Mouse (Mus musculus) lung, embryonic 15.5 days (tissue): ENCODE measurements around the gene Jmy. TPM values are rescaled to one million over a fixed set of nuclear protein-coding genes. Genes with fewer than 3 reads are reported as not detected.
A peak's percentile ranks its signal among the peaks of the same experiment; 100 is the strongest.

Source experiments
- ATAC-seq: fragments of 200-750 bp; cut with Nextera tagmentation; 2 replicates; pipeline ENCODE4 v1.8.0; 2017; ENCODE audit warnings: moderate number of reproducible peaks, borderline replicate concordance; ENCODE audit not compliant: low FRiP score, low TSS enrichment; ENCODE audit errors: extremely low read depth
- H3K27ac ChIP-seq: fragments of 300-500 bp; sonication (generic); 2 replicates; pipeline ENCODE4 v1.5.1; 2015; ENCODE audit warnings: moderate library complexity, mild to moderate bottlenecking, inconsistent platforms
- H3K27me3 ChIP-seq: fragments of 300-500 bp; sonication (generic); 2 replicates; pipeline ENCODE4 v1.6.1; 2015; ENCODE audit warnings: inconsistent platforms
- H3K36me3 ChIP-seq: fragments of 300-500 bp; sonication (generic); 2 replicates; pipeline ENCODE4 v1.6.1; 2015; ENCODE audit warnings: inconsistent platforms
- H3K4me1 ChIP-seq: fragments of 300-500 bp; sonication (generic); 2 replicates; pipeline ENCODE4 v1.6.1; 2015; ENCODE audit warnings: inconsistent platforms
- H3K4me2 ChIP-seq: fragments of 300-500 bp; sonication (generic); 2 replicates; pipeline ENCODE4 v1.6.1; 2015; ENCODE audit warnings: inconsistent platforms, mild to moderate bottlenecking, moderate library complexity
- H3K4me3 ChIP-seq: fragments of 300-500 bp; sonication (generic); 2 replicates; pipeline ENCODE4 v1.5.1; 2015; ENCODE audit warnings: mild to moderate bottlenecking, inconsistent platforms
- H3K9ac ChIP-seq: fragments of 300-500 bp; sonication (generic); 2 replicates; pipeline ENCODE4 v1.6.1; 2015; ENCODE audit warnings: inconsistent platforms
- H3K9me3 ChIP-seq: fragments of 300-500 bp; sonication (generic); 2 replicates; pipeline ENCODE4 v1.6.1; 2016; ENCODE audit warnings: inconsistent platforms
- WGBS: fragments of 180-500 bp; shearing (Covaris S2); methylation state at CpG from one replicate; pipeline ENCODE4 v1.1.7; 2015; 5-methylcytosine and 5-hydroxymethylcytosine counted together
- polyA plus RNA-seq: library from polyadenylated mRNA; unstranded; fragments of >200 nt; fragmentation: Nextera tagmentation; extraction: Ambion mirVana; gene quantifications from 2 replicates; pipeline ENCODE4 v1.2.1, GENCODE M21; 2015

Gene Jmy
- polyA plus RNA-seq, 1 experiment from 2014 or later, result 7.2 TPM

DNA sequence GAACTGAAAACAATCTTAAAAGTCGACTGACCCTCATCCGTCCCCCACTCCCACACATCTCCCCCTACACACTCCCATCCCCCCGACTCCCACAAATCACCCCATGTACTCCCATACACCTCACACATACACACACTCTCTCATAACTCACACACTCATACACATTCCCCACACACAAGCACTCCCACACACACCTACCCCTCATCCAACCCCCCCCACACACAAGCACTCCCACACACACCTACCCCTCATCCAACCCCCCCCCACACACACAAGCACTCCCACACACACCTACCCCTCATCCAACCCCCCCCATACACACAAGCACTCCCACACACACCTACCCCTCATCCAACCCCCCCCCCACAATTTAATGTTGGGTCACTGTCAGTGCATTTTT is 59.4 kb downstream of the Jmy start:
- Histone ChIP-seq H3K4me1 (no peaks in the 10 kb centered on the region), H3K9me3 (no peaks in the 10 kb centered on the region), H3K27me3 (no peaks in the 10 kb centered on the region), H3K4me2 (no peak overlapping the region), H3K36me3 (peaks cover 21% of the 10 kb centered on the region; the same call in 1 of the 2 replicates), H3K27ac (no peak overlapping the region), H3K9ac (no peak overlapping the region), H3K4me3 (no peak overlapping the region)
- WGBS, result 94% methylated on average over 3 of the region's 3 CpGs
- ATAC-seq, result peak; percentile 69; the same call in 1 of the 2 replicates

DNA sequence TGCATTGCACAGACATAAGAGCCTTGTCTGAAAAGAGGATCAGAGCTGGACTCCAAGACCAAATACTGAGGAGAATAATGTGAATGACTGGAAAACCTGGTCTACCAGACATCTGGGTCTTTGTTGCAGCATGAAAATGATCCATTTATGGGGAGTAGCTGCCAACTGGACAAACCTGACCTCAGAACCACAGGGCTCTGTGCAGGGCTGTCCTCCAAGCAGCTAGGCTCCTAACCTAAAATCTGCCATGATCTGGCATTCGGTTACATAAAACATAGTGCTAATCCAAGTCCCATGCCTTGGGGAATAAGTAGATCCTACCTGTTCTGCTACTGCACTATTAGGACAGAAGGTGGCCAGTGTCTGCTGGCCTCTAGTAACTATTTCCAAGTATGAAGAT is 70.4 kb downstream of the Jmy start:
- H3K9ac ChIP-seq, result no peak overlapping the region
- H3K36me3 ChIP-seq, result peaks cover 6% of the 10 kb centered on the region; the same call in 1 of the 2 replicates
- no peak for ATAC-seq
- no peaks in the 10 kb centered on the region for H3K9me3 ChIP-seq
- H3K4me1 ChIP-seq, result no peaks in the 10 kb centered on the region
- H3K27ac ChIP-seq, result no peak overlapping the region
- 94% methylated on average over 1 of the region's 1 CpGs for WGBS
- no peak overlapping the region for H3K4me2 ChIP-seq
- H3K27me3 ChIP-seq, result no peaks in the 10 kb centered on the region
- no peak overlapping the region for H3K4me3 ChIP-seq

GRCm38 (mm10) chr13:93427920-93428876 is 71.4 kb downstream of the Jmy start:
- 88% methylated on average over 5 of the region's 5 CpGs for WGBS
- ATAC-seq, result no peak
- Histone ChIP-seq H3K9ac (no peak overlapping the region), H3K4me2 (no peak overlapping the region), H3K4me3 (no peak overlapping the region), H3K9me3 (no peaks in the 10 kb centered on the region), H3K27me3 (no peaks in the 10 kb centered on the region), H3K4me1 (no peaks in the 10 kb centered on the region), H3K27ac (no peak overlapping the region), H3K36me3 (peaks cover 4% of the 10 kb centered on the region; the same call in 1 of the 2 replicates)

DNA sequence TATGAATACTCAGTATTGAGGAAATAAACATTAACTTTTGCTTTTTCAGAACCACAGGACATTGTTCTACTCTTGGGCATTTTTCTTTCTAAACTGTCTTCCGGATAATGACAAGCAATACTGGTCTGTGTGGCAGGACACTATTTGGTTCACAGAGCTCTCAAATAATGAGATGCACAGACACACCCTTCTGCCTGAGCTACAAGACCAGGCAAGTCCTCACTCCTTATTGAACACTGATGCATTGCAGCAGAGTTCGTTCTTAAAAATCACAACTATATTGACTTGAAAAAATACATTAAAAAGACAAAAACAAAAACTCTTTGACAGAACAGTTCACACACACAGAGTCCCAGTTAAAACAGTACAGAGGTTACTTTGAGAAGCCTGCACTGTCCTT is 76.4 kb downstream of the Jmy start:
- Histone ChIP-seq H3K27ac (no peak overlapping the region), H3K4me1 (no peaks in the 10 kb centered on the region), H3K4me3 (no peak overlapping the region), H3K9me3 (no peaks in the 10 kb centered on the region), H3K36me3 (no peaks in the 10 kb centered on the region), H3K4me2 (no peak overlapping the region), H3K9ac (no peak overlapping the region), H3K27me3 (no peaks in the 10 kb centered on the region)
- 90% methylated on average over 2 of the region's 2 CpGs for WGBS
- ATAC-seq, result no peak

- Histone ChIP-seq H3K9ac (no peak overlapping the region), H3K27me3 (no peaks in the 10 kb centered on the region), H3K4me1 (no peaks in the 10 kb centered on the region), H3K9me3 (no peaks in the 10 kb centered on the region), H3K36me3 (no peaks in the 10 kb centered on the region), H3K27ac (no peak overlapping the region), H3K4me2 (no peak overlapping the region), H3K4me3 (no peak overlapping the region)
- ATAC-seq, result no peak
- WGBS, result 72% methylated on average over 2 of the region's 2 CpGs
Observed at GRCm38 (mm10) chr13:93419779-93420178, 79.8 kb downstream of the Jmy start.

GRCm38 (mm10) chr13:93418292-93418691 is 81.3 kb downstream of the Jmy start:
- H3K4me3 ChIP-seq, result no peak overlapping the region
- no peaks in the 10 kb centered on the region for H3K27me3 ChIP-seq
- no peaks in the 10 kb centered on the region for H3K9me3 ChIP-seq
- no peak overlapping the region for H3K4me2 ChIP-seq
- no peaks in the 10 kb centered on the region for H3K4me1 ChIP-seq
- 67% methylated on average over 2 of the region's 2 CpGs for WGBS
- no peaks in the 10 kb centered on the region for H3K36me3 ChIP-seq
- no peak overlapping the region for H3K27ac ChIP-seq
- H3K9ac ChIP-seq, result no peak overlapping the region
- ATAC-seq, result no peak

DNA sequence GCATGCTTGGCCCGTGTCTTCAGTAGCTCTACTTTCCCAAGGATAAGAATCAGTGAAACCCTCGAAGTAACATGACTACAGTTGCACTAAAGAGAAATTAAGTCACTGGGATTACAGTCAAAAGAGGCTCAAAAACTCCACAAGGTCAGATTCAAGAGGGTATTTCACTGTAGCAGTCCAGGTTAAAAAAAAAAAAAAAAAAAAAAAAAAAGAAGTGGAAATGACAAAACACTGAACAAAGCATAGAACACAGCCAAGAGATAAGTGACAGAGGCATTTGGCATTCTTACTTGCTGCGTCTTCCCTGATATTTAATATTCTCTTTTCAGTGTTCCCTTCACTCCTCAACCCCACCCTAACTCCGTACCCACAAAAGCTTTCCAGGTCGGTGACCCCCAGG is 84.6 kb downstream of the Jmy start:
- Histone ChIP-seq H3K27me3 (no peaks in the 10 kb centered on the region), H3K4me3 (no peak overlapping the region), H3K27ac (no peak overlapping the region), H3K9ac (no peak overlapping the region), H3K4me2 (no peak overlapping the region), H3K4me1 (no peaks in the 10 kb centered on the region), H3K9me3 (no peaks in the 10 kb centered on the region), H3K36me3 (no peaks in the 10 kb centered on the region)
- ATAC-seq, result no peak
- WGBS, result 90% methylated on average over 5 of the region's 5 CpGs

DNA sequence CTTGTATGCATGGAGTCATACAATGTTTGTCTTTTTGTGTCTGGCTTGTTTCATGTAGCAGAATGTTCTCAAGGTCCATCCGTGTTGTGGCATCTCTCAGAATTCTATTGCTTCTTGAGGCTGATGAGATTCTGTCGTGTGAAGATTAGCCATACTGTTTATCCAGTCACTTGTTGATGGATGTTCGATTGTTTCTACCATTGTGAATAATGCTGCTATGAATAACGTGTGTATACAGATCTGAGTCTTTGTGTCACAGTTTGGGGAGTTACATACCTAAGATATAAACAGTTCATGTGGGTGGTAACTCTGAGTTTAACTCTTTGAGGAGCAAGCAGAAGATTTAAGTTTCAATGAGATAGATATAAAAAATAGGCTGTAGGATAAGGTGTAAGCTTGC is 89.3 kb downstream of the Jmy start:
- WGBS, result 52% methylated on average over 4 of the region's 4 CpGs
- Histone ChIP-seq H3K4me3 (no peak overlapping the region), H3K4me1 (no peaks in the 10 kb centered on the region), H3K9me3 (no peaks in the 10 kb centered on the region), H3K27ac (no peak overlapping the region), H3K9ac (no peak overlapping the region), H3K36me3 (no peaks in the 10 kb centered on the region), H3K4me2 (no peak overlapping the region), H3K27me3 (no peaks in the 10 kb centered on the region)
- no peak for ATAC-seq

- Histone ChIP-seq H3K4me2 (no peak overlapping the region), H3K27me3 (no peaks in the 10 kb centered on the region), H3K4me3 (no peak overlapping the region), H3K9ac (no peak overlapping the region), H3K9me3 (no peaks in the 10 kb centered on the region), H3K36me3 (no peaks in the 10 kb centered on the region), H3K27ac (no peak overlapping the region), H3K4me1 (no peaks in the 10 kb centered on the region)
- WGBS, result 64% methylated on average over 5 of the region's 5 CpGs
- ATAC-seq, result no peak
Observed at GRCm38 (mm10) chr13:93406855-93407254, 92.8 kb downstream of the Jmy start.

- ATAC-seq, result no peak
- no peaks in the 10 kb centered on the region; the same call in 1 of the 2 replicates for H3K36me3 ChIP-seq
- no peak overlapping the region for H3K4me2 ChIP-seq
- WGBS, result 71% methylated on average over 7 of the region's 7 CpGs
- no peaks in the 10 kb centered on the region for H3K27me3 ChIP-seq
- H3K4me1 ChIP-seq, result no peaks in the 10 kb centered on the region
- H3K9me3 ChIP-seq, result no peaks in the 10 kb centered on the region
- H3K4me3 ChIP-seq, result no peak overlapping the region
- no peak overlapping the region for H3K9ac ChIP-seq
- no peak overlapping the region for H3K27ac ChIP-seq
Observed at GRCm38 (mm10) chr13:93401947-93402346, 97.7 kb downstream of the Jmy start.

DNA sequence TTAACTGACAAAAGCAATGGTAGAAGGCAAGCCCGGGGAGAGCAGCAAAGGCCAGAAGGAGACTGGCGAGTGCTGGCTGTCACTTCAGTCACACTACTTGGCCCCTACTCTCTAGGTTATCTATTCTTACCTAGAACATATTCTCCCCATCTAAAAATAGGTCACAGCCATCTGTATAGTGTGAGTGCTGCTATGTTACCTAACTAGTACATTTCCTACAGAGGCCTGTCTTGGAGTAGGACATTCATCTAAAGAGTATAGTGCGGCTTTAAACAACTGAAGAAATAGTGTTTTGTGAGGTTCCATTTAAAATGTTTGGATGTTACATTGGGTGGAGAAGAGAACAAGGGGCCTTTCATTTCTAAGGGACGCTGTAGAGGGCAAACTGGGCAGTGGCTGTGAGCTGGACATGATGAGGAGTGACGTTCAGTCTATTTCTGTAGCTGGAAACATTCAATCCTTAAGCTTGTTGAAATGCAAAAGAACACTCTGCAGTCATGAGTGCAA is 99.8 kb downstream of the Jmy start:
- no peak overlapping the region for H3K4me2 ChIP-seq
- no peak overlapping the region for H3K9ac ChIP-seq
- ATAC-seq, result no peak
- H3K36me3 ChIP-seq, result peaks cover 3% of the 10 kb centered on the region; the same call in 1 of the 2 replicates
- no peak overlapping the region for H3K27ac ChIP-seq
- H3K27me3 ChIP-seq, result no peaks in the 10 kb centered on the region
- H3K4me1 ChIP-seq, result no peaks in the 10 kb centered on the region
- no peak overlapping the region for H3K4me3 ChIP-seq
- H3K9me3 ChIP-seq, result no peaks in the 10 kb centered on the region
- WGBS, result 88% methylated on average over 5 of the region's 5 CpGs

DNA sequence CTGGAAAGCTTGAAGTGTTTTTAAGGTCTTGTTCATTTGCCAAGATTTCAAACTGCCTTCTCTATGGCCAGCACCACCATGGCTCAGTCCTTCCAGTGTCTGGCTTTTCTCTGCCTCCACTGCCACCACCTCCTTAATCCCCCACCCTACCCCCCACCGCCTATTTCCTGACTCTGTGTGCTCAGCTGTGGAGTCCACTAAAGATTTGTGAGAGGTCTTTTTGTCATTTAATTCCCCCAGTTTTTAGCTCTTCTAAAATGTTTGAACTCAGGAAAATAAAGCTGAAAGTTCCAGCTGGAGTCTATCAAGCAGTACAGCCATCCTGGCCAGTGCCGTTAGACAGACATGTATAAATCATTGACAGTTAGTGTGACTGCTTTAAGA is 110.4 kb downstream of the Jmy start:
- H3K9me3 ChIP-seq, result no peaks in the 10 kb centered on the region
- H3K4me2 ChIP-seq, result no peak overlapping the region
- no peaks in the 10 kb centered on the region for H3K36me3 ChIP-seq
- H3K27ac ChIP-seq, result peak overlapping the region; percentile 66
- WGBS, result 29% methylated on average over 2 of the region's 2 CpGs
- no peak overlapping the region for H3K9ac ChIP-seq
- no peaks in the 10 kb centered on the region for H3K27me3 ChIP-seq
- no peak overlapping the region for H3K4me3 ChIP-seq
- ATAC-seq, result peak; percentile 90
- no peaks in the 10 kb centered on the region for H3K4me1 ChIP-seq
